Mouse (Mus musculus) MEL (cell line): Measurements from ENCODE around the gene Tnnt2. TPM values are rescaled to one million over a fixed set of nuclear protein-coding genes. Genes with fewer than 3 reads are reported as not detected.
A peak's percentile ranks its signal among the peaks of the same experiment; 100 is the strongest.

Experiments used
- DNase-seq: peaks from one replicate; pipeline ENCODE4 v3.0.0; 2011; ENCODE audit warnings: low read depth, low spot score
- H3K27ac ChIP-seq: 2 replicates; pipeline ENCODE4 v1.5.1; 2012; ENCODE audit warnings: low read depth, mild to moderate bottlenecking, control low read depth, low read length, moderate library complexity; ENCODE audit not compliant: control insufficient read depth
- H3K27me3 ChIP-seq, 2 experiments: fragments of 150-350 bp in 1 of 2; sonication (generic) in 1 of 2; 2 replicates each; pipeline ENCODE4 v1.6.1; 2012; ENCODE audit warnings: low read length in 2 of 2, mild to moderate bottlenecking in 2 of 2, improper control_type of control experiment in 1 of 2, moderate library complexity in 1 of 2; ENCODE audit not compliant: insufficient read depth in 2 of 2, control insufficient read depth in 1 of 2
- H3K36me3 ChIP-seq, 2 experiments: 2 replicates each; pipeline ENCODE4 v1.6.1; 2012 to 2014; ENCODE audit warnings: low read length in 2 of 2, improper control_type of control experiment in 1 of 2, inconsistent platforms in 1 of 2, mild to moderate bottlenecking in 1 of 2; ENCODE audit not compliant: insufficient read depth in 2 of 2, control insufficient read depth in 1 of 2
- H3K4me1 ChIP-seq, 2 experiments: fragments of 150-350 bp in 1 of 2; sonication (generic) in 1 of 2; 2 replicates each; pipeline ENCODE4 v1.6.1; 2012; ENCODE audit warnings: low read length in 2 of 2, improper control_type of control experiment in 1 of 2, mild to moderate bottlenecking in 1 of 2; ENCODE audit not compliant: insufficient read depth in 2 of 2, control insufficient read depth in 1 of 2
- H3K4me3 ChIP-seq, 2 experiments: fragments of 150-350 bp in 1 of 2; sonication (generic) in 1 of 2; 2 replicates each; pipeline ENCODE4 v1.5.1; 2012; ENCODE audit warnings: low read depth in 2 of 2, low read length in 2 of 2, mild to moderate bottlenecking in 2 of 2, moderate library complexity in 2 of 2, control low read depth in 1 of 2, improper control_type of control experiment in 1 of 2; ENCODE audit not compliant: control insufficient read depth in 1 of 2, insufficient read depth in 1 of 2
- H3K79me2 ChIP-seq: 2 replicates; pipeline ENCODE4 v1.6.1; 2012; ENCODE audit warnings: mild to moderate bottlenecking, low read length, moderate library complexity; ENCODE audit not compliant: control insufficient read depth, poor library complexity, insufficient read depth
- H3K9ac ChIP-seq: 2 replicates; pipeline ENCODE4 v1.6.1; 2012; ENCODE audit warnings: low read depth, mild to moderate bottlenecking, control low read depth, low read length, moderate library complexity; ENCODE audit not compliant: control insufficient read depth, poor library complexity, severe bottlenecking
- H3K9me3 ChIP-seq: fragments of 150-350 bp; sonication (generic); replicated peaks from 2 replicates; pipeline ENCODE4 v1.6.1; 2012; ENCODE audit warnings: mild to moderate bottlenecking, low read length, improper control_type of control experiment, moderate library complexity; ENCODE audit not compliant: insufficient read depth
- CTCF ChIP-seq, 3 experiments: IDR thresholded peaks in 2 of 3; conservative IDR thresholded peaks in 1 of 3; 2 replicates each; pipeline ENCODE4 v1.5.1; 2011 to 2012; ENCODE audit warnings: low read length in 3 of 3, low read depth in 2 of 3, mild to moderate bottlenecking in 2 of 3, improper control_type of control experiment in 1 of 3, inconsistent platforms in 1 of 3, mixed read lengths in 1 of 3, moderate library complexity in 1 of 3; ENCODE audit not compliant: control insufficient read depth in 1 of 3, insufficient read depth in 1 of 3, poor library complexity in 1 of 3, severe bottlenecking in 1 of 3
- E2F4 ChIP-seq: IDR thresholded peaks from 2 replicates; pipeline ENCODE4 v1.6.1; 2011; ENCODE audit warnings: low read depth, low read length, improper control_type of control experiment, borderline replicate concordance
- ELF1 ChIP-seq: IDR thresholded peaks from 2 replicates; pipeline ENCODE4 v1.6.1; 2014; ENCODE audit warnings: low read depth, mild to moderate bottlenecking, inconsistent platforms, low read length, improper control_type of control experiment, moderate library complexity
- GABPA ChIP-seq: IDR thresholded peaks from 2 replicates; pipeline ENCODE4 v1.6.1; 2012; ENCODE audit warnings: low read depth, mild to moderate bottlenecking, inconsistent platforms, low read length, improper control_type of control experiment, moderate library complexity
- GATA1 ChIP-seq: IDR thresholded peaks from 2 replicates; pipeline ENCODE4 v1.6.1; 2011; ENCODE audit warnings: low read depth, low read length, improper control_type of control experiment
- KAT2A ChIP-seq: conservative IDR thresholded peaks from 2 replicates; pipeline ENCODE4 v1.6.1; 2012; ENCODE audit warnings: low read depth, low read length, improper control_type of control experiment, inconsistent platforms
- MAFK ChIP-seq: IDR thresholded peaks from 2 replicates; pipeline ENCODE4 v1.6.1; 2011; ENCODE audit warnings: low read depth, mild to moderate bottlenecking, low read length, improper control_type of control experiment, borderline replicate concordance
- MAX ChIP-seq: IDR thresholded peaks from 2 replicates; pipeline ENCODE4 v1.6.1; 2011; ENCODE audit warnings: low read length, improper control_type of control experiment
- MAZ ChIP-seq: IDR thresholded peaks from 2 replicates; pipeline ENCODE4 v1.6.1; 2012; ENCODE audit warnings: low read depth, mild to moderate bottlenecking, inconsistent platforms, low read length, improper control_type of control experiment
- MEF2A ChIP-seq: IDR thresholded peaks from 2 replicates; pipeline ENCODE4 v1.6.1; 2014; ENCODE audit warnings: low read depth, mild to moderate bottlenecking, inconsistent platforms, low read length, improper control_type of control experiment; ENCODE audit not compliant: poor library complexity, insufficient replicate concordance, severe bottlenecking; ENCODE audit errors: extremely low read depth
- MYC ChIP-seq: IDR thresholded peaks from 2 replicates; pipeline ENCODE4 v1.6.1; 2011; ENCODE audit warnings: low read depth, mild to moderate bottlenecking, low read length, improper control_type of control experiment, moderate library complexity
- NELFE ChIP-seq: IDR thresholded peaks from 2 replicates; pipeline ENCODE4 v1.6.1; 2011; ENCODE audit warnings: low read depth, low read length, improper control_type of control experiment
- POLR2AphosphoS2 ChIP-seq: IDR thresholded peaks from 2 replicates; pipeline ENCODE4 v1.6.1; 2011; ENCODE audit warnings: low read length, improper control_type of control experiment
- RAD21 ChIP-seq: IDR thresholded peaks from 2 replicates; pipeline ENCODE4 v1.6.1; 2011; ENCODE audit warnings: mild to moderate bottlenecking, low read depth, low read length, improper control_type of control experiment
- SIN3A ChIP-seq: IDR thresholded peaks from 2 replicates; pipeline ENCODE4 v1.6.1; 2012; ENCODE audit warnings: low read length, improper control_type of control experiment, inconsistent platforms
- SMC3 ChIP-seq: IDR thresholded peaks from 2 replicates; pipeline ENCODE4 v1.6.1; 2011; ENCODE audit warnings: low read depth, low read length, improper control_type of control experiment
- TAL1 ChIP-seq: IDR thresholded peaks from 2 replicates; pipeline ENCODE4 v1.6.1; 2012; ENCODE audit warnings: mild to moderate bottlenecking, inconsistent platforms, low read length, moderate library complexity, mixed read lengths
- UBTF ChIP-seq: IDR thresholded peaks from 2 replicates; pipeline ENCODE4 v1.6.1; 2012; ENCODE audit warnings: low read depth, mild to moderate bottlenecking, inconsistent platforms, low read length, improper control_type of control experiment, moderate library complexity, borderline replicate concordance; ENCODE audit not compliant: insufficient read depth
- USF1 ChIP-seq: IDR thresholded peaks from 2 replicates; pipeline ENCODE4 v1.6.1; 2014; ENCODE audit warnings: low read depth, mild to moderate bottlenecking, inconsistent platforms, low read length, improper control_type of control experiment, moderate library complexity
- ZC3H11A ChIP-seq: IDR thresholded peaks from 2 replicates; pipeline ENCODE4 v1.6.1; 2012; ENCODE audit warnings: low read depth, mild to moderate bottlenecking, inconsistent platforms, low read length, improper control_type of control experiment
- ZKSCAN1 ChIP-seq: IDR thresholded peaks from 2 replicates; pipeline ENCODE4 v1.6.1; 2012; ENCODE audit warnings: low read depth, mild to moderate bottlenecking, inconsistent platforms, low read length, improper control_type of control experiment, moderate library complexity
- ZNF384 ChIP-seq: IDR thresholded peaks from 2 replicates; pipeline ENCODE4 v1.6.1; 2012; ENCODE audit warnings: low read depth, mild to moderate bottlenecking, inconsistent platforms, low read length, improper control_type of control experiment
- polyA plus RNA-seq, 2 experiments: library from polyadenylated mRNA; stranded (reverse) in 1 of 2; unstranded in 1 of 2; fragments of >175 nt in 1 of 2; fragments of >200 nt in 1 of 2; gene quantifications; 2 replicates each; pipeline versions ENCODE4 v1.2.1 to v1.2.4; 2012; ENCODE audit warnings: low replicate concordance in 2 of 2, low read depth in 1 of 2; ENCODE audit not compliant: insufficient read length in 2 of 2, insufficient read depth in 1 of 2, missing spikeins in 1 of 2
- total RNA-seq: library from RNA; depleted of rRNA; stranded (reverse); fragments of 300-350 nt; gene quantifications from 2 replicates; pipeline ENCODE4 v1.2.3, GENCODE M21; 2012

The Tnnt2 gene
- total and polyA plus RNA-seq, 3 experiments, result not detected

DNA sequence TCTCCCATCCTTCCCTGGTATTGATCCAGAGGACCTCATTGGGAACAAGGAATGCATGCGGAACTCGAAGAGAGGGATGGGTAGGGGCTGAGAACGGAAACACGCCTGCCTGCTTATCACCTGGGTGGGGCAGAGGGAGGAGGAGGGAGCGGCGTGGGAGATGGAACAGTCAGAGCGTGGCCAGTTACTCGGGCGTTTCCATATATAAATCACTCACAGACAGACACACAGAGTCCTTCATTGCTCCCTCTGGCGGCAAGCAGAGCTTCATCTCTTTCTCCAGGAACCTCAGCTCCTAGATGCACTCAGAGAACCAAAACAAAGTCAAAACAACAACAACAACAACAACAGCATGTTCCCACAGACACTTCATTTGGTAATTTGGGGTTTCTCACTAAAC, 47.4 kb upstream of the Tnnt2 start:
- H3K4me3 ChIP-seq, result peak overlapping the region; percentile 39
- no peaks in the 10 kb centered on the region for H3K79me2 ChIP-seq
- peaks cover 0 to 12% of the 10 kb centered on the region in 2 experiments; a peak in 2 of 4 replicates for H3K4me1 ChIP-seq
- TF ChIP-seq SMC3 (peak; percentile 61), GATA1 (peak; percentile 36), USF1 (no peak), MAFK (no peak), CTCF (IDR thresholded peaks at IDR 0.05 in 2 of 3, conservative IDR thresholded peaks at IDR 0.05 in 1 of 3; ENCODE audit: control insufficient read depth in 1 of 3, insufficient read depth in 1 of 3, low read depth in 2 of 3, low read length in 3 of 3, poor library complexity in 1 of 3, severe bottlenecking in 1 of 3) (peak; percentile 26 to 54 (median 44); a peak in 5 of 6 replicates), SIN3A (0 out of 2 replicates have a peak, but pooled peaks have one; percentile 34)
- no peaks in the 10 kb centered on the region; a peak in 1 of 4 replicates for H3K27me3 ChIP-seq
- H3K36me3 ChIP-seq, result no peaks in the 10 kb centered on the region
- peak; percentile 83 for DNase-seq
- H3K27ac ChIP-seq, result no peak overlapping the region
- no peaks in the 10 kb centered on the region for H3K9me3 ChIP-seq
- H3K9ac ChIP-seq, result peak overlapping the region; percentile 51

- DNase-seq, result peak; percentile 88
- Histone ChIP-seq H3K4me3 (no peak overlapping the region), H3K9me3 (no peaks in the 10 kb centered on the region), H3K4me1 (peaks cover 0 to 14% of the 10 kb centered on the region in 2 experiments; a peak in 2 of 4 replicates), H3K36me3 (no peaks in the 10 kb centered on the region), H3K27me3 (no peaks in the 10 kb centered on the region; a peak in 1 of 4 replicates), H3K9ac (no peak overlapping the region), H3K27ac (no peak overlapping the region), H3K79me2 (no peaks in the 10 kb centered on the region)
- TF ChIP-seq CTCF (IDR thresholded peaks at IDR 0.05 in 2 of 3, conservative IDR thresholded peaks at IDR 0.05 in 1 of 3; ENCODE audit: control insufficient read depth in 1 of 3, insufficient read depth in 1 of 3, low read depth in 2 of 3, low read length in 3 of 3, poor library complexity in 1 of 3, severe bottlenecking in 1 of 3) (peak; percentile 91 to 96 (median 95)), RAD21 (peak; percentile 50), MAZ (0 out of 2 replicates have a peak, but pooled peaks have one; percentile 13), KAT2A (no peak), MAX (no peak), GATA1 (peak; percentile 36; the same call in 1 of the 2 replicates), SMC3 (peak; percentile 83), ZC3H11A (peak; percentile 41; the same call in 1 of the 2 replicates)
Measured at GRCm38 (mm10) chr1:135789815-135790214, 46.3 kb upstream of the Tnnt2 start.

DNA sequence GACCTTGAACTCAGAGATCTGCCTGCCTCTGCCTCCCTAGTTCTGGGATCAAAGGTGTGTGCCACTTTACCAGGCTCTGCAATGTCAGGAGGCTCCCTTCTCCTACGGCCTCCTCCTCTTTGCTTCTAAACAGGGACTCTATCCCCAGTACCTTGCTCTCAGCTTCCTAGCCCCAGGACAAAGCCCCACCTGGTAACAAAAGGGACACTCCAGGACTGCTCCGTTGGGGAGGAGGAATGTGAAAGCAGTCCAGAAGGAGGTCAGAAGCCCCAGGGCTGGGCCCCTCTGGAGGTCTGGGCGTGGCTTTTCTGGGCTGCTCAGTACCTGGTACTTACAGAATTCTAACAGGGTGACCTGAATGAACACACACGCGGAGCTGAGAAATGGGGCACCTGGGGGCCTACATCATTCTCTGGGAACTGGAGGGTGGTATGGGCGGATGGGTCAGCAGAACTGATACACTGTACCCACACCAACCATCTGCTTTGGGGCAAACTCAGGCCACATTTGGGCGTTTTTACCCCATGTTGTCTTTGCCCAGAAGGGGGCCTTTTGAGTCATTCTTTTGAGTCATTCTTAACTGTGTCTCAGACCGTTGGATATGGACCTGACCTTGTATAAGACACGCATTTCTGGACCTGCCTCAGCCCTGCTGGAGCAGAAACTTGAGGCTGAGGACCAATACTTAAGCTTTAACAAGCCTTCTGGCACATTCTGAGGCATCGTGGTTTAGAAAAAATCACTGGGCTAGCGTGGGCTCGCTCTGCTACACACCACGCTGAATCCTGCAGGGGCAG, 43.8 kb upstream of the Tnnt2 start:
- Histone ChIP-seq H3K4me1 (peaks cover 0 to 11% of the 10 kb centered on the region in 2 experiments; a peak in 2 of 4 replicates), H3K27me3 (no peaks in the 10 kb centered on the region; a peak in 2 of 4 replicates)
- no peak for DNase-seq
- TF ChIP-seq ELF1 (no peak), KAT2A (no peak), MAZ (no peak), ZKSCAN1 (no peak), SMC3 (no peak), MYC (no peak), UBTF (no peak), TAL1 (no peak), POLR2AphosphoS2 (no peak), CTCF (IDR thresholded peaks at IDR 0.05 in 2 of 3, conservative IDR thresholded peaks at IDR 0.05 in 1 of 3; ENCODE audit: control insufficient read depth in 1 of 3, insufficient read depth in 1 of 3, low read depth in 2 of 3, low read length in 3 of 3, poor library complexity in 1 of 3, severe bottlenecking in 1 of 3) (no peak), MEF2A (no peak), NELFE (no peak), GABPA (no peak), SIN3A (no peak), ZNF384 (no peak), E2F4 (no peak)

More for the DNA sequence above, 43.8 kb upstream of the Tnnt2 start:
- Histone ChIP-seq H3K36me3 (no peaks in the 10 kb centered on the region), H3K9me3 (no peaks in the 10 kb centered on the region), H3K79me2 (no peaks in the 10 kb centered on the region), H3K27ac (no peak overlapping the region), H3K4me3 (no peak overlapping the region), H3K9ac (no peak overlapping the region)
